Mouse (Mus musculus) limb, embryonic 12.5 days (tissue): ENCODE data around the gene Ngly1. TPM values are rescaled to one million over a fixed set of nuclear protein-coding genes. Genes with fewer than 3 reads are reported as not detected.

ENCODE experiments used
- ATAC-seq: fragments of 200-750 bp; cut with Nextera tagmentation; 2 replicates; pipeline ENCODE4 v1.8.0; 2017; ENCODE audit warnings: low read depth, moderate TSS enrichment; ENCODE audit not compliant: insufficient number of reproducible peaks, insufficient read depth, low FRiP score, low TSS enrichment
- H3K27ac ChIP-seq: fragments of 300-500 bp; sonication (generic); 2 replicates; pipeline ENCODE4 v1.5.1; 2016; ENCODE audit warnings: mild to moderate bottlenecking, moderate library complexity
- H3K27me3 ChIP-seq: fragments of 300-500 bp; sonication (generic); 2 replicates; pipeline ENCODE4 v1.6.1; 2016; ENCODE audit warnings: mild to moderate bottlenecking, moderate library complexity
- H3K36me3 ChIP-seq: fragments of 300-500 bp; sonication (generic); 2 replicates; pipeline ENCODE4 v1.6.1; 2016; ENCODE audit warnings: mild to moderate bottlenecking, moderate library complexity
- H3K4me1 ChIP-seq: fragments of 300-500 bp; sonication (generic); replicated peaks from 2 replicates; pipeline ENCODE4 v1.6.1; 2016
- H3K4me2 ChIP-seq: fragments of 300-500 bp; sonication (generic); 2 replicates; pipeline ENCODE4 v1.6.1; 2016; ENCODE audit warnings: mild to moderate bottlenecking, moderate library complexity
- H3K4me3 ChIP-seq: fragments of 300-500 bp; sonication (generic); replicated peaks from 2 replicates; pipeline ENCODE4 v1.5.1; 2016; ENCODE audit warnings: mild to moderate bottlenecking
- H3K9ac ChIP-seq: fragments of 300-500 bp; sonication (generic); replicated peaks from 2 replicates; pipeline ENCODE4 v1.6.1; 2016; ENCODE audit warnings: mild to moderate bottlenecking, moderate library complexity
- H3K9me3 ChIP-seq: fragments of 300-500 bp; sonication (generic); 2 replicates; pipeline ENCODE4 v1.6.1; 2016; ENCODE audit warnings: mild to moderate bottlenecking, moderate library complexity
- WGBS: fragments of 180-500 bp; shearing (Covaris S2); methylation state at CpG from one replicate; pipeline ENCODE4 v1.1.7; 2016; 5-methylcytosine and 5-hydroxymethylcytosine counted together
- polyA plus RNA-seq: library from polyadenylated mRNA; unstranded; fragments of >200 nt; fragmentation: Nextera tagmentation; extraction: Ambion mirVana; gene quantifications from 2 replicates; pipeline ENCODE4 v1.2.1, GENCODE M21; 2016

The Ngly1 gene
- polyA plus RNA-seq, 1 experiment from 2014 or later: 33.8 TPM

DNA sequence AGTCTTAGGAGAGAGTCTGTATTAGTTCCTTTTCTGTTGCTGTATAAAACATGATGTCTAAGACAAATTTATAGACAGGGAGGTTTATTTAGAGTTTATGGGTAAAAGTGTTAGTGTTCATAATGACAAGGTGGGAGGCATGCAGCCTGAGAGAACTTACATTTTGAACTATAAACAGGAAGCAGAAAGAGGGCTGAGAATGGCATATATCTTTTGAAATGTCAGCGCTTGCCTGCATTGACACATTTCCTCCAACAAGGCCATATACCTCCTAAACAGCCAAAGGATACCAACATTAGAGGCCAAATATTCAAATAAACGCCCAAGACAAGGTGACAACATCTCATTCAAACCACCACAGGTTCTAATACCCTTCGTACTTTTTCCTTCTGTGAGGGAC, 12.8 kb downstream of the Ngly1 start:
- no peak for ATAC-seq
- Histone ChIP-seq H3K9ac (no peak overlapping the region), H3K4me2 (no peak overlapping the region), H3K27me3 (no peaks in the 10 kb centered on the region), H3K4me3 (no peak overlapping the region), H3K9me3 (no peaks in the 10 kb centered on the region), H3K27ac (no peak overlapping the region), H3K4me1 (no peaks in the 10 kb centered on the region), H3K36me3 (peaks cover 20% of the 10 kb centered on the region)
- WGBS: 86% methylated on average over 3 of the region's 3 CpGs

DNA sequence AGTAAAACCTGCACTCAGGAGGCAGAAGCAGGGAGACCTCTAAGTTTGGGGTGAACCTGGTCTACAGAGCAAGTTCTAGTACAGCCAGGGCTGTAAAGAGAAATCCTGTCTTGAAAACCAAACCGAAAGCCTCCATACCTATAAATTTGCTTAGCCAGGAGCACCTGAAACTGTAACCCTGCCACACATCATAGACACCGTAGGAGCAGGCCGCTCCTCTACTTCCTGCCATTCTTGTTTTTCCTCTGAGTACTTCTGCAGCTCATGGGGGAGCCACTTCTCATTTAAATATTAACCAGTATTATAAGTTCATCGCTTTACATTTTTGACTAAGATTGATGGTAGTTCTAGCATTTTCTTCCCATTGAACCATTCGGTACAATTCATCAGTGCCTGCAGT, 17.9 kb downstream of the Ngly1 start:
- ATAC-seq: no peak
- Histone ChIP-seq H3K27ac (no peak overlapping the region), H3K4me3 (no peak overlapping the region), H3K27me3 (no peaks in the 10 kb centered on the region), H3K4me1 (no peaks in the 10 kb centered on the region), H3K9me3 (no peaks in the 10 kb centered on the region), H3K36me3 (peaks cover 8% of the 10 kb centered on the region; the same call in 1 of the 2 replicates), H3K9ac (no peak overlapping the region), H3K4me2 (no peak overlapping the region)
- WGBS: 79% methylated on average over 5 of the region's 5 CpGs

DNA sequence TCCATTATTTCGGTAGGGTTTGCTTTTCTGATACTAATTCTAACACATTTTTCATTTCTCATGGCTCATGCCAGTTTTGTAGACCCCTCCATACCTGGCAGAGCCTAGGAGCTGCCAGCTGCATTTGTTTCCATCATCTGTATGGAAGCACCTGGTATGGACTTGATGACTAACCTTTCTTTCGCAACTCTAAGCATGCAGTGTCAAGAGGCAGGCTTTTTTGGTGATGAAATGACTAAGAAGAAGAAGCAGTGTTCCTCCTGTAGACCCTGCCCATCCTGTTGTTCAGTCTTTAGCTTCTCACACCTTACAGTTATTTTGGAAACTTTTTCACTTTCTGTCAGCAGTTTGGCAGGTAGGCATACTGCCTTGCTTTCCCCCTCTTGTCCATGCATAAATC, 20.7 kb downstream of the Ngly1 start:
- 83% methylated on average over 2 of the region's 2 CpGs for WGBS
- no peak for ATAC-seq
- H3K27ac ChIP-seq: no peak overlapping the region

DNA sequence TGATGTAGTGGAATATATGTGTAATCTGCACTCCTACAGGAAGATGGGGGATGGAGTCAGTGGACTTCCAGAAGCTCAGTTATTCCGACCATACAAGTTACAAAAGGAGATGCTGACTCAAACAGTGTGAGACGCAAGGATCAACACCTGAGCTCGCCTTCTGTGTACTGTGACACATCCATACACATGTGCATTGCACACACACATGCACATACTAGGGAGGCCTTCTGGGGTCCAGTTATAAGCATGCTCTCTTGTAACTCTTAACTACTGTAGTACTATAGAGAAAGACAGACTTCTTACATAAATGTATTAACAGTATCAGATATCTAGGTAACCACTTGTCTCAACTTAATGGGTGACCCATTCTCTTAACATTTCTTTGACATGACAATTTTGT, 24.6 kb downstream of the Ngly1 start:
- ATAC-seq: no peak
- no peak overlapping the region for H3K27ac ChIP-seq
- no peak overlapping the region for H3K9ac ChIP-seq
- no peaks in the 10 kb centered on the region for H3K4me1 ChIP-seq
- no peak overlapping the region for H3K4me3 ChIP-seq
- H3K4me2 ChIP-seq: no peak overlapping the region
- H3K36me3 ChIP-seq: peaks cover 15% of the 10 kb centered on the region
- H3K27me3 ChIP-seq: no peaks in the 10 kb centered on the region
- no peaks in the 10 kb centered on the region for H3K9me3 ChIP-seq
- 81% methylated on average over 3 of the region's 3 CpGs for WGBS

More for the DNA sequence above, 20.7 kb downstream of the Ngly1 start:
- Histone ChIP-seq H3K36me3 (peaks cover 15% of the 10 kb centered on the region), H3K9ac (no peak overlapping the region), H3K4me2 (no peak overlapping the region), H3K4me3 (no peak overlapping the region), H3K4me1 (no peaks in the 10 kb centered on the region), H3K9me3 (no peaks in the 10 kb centered on the region), H3K27me3 (no peaks in the 10 kb centered on the region)

DNA sequence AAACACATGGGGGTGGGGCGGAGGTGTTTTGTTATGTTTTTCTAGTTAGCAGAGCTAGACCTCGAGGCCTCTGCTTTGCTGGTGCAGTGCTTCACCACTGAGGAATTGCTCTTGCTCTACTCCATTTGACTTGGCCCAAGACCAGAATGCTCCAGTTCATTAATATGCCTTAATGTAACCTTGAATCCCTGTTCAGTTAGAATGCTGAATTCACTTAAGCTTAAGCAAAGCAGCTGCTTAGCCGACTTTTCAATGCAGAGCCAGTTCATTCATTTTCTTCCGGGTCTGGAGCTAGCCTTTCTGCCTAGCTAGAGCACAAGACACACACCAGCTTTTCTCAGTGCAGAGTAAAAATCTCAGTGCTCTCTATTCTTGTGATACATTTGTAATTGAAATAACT, 30.1 kb downstream of the Ngly1 start:
- WGBS: 78% methylated on average over 4 of the region's 4 CpGs
- H3K9ac ChIP-seq: no peak overlapping the region
- no peak overlapping the region for H3K27ac ChIP-seq
- ATAC-seq: no peak
- peaks cover 13% of the 10 kb centered on the region; the same call in 1 of the 2 replicates for H3K36me3 ChIP-seq
- no peaks in the 10 kb centered on the region for H3K4me1 ChIP-seq
- no peak overlapping the region for H3K4me2 ChIP-seq
- no peak overlapping the region for H3K4me3 ChIP-seq
- H3K9me3 ChIP-seq: no peaks in the 10 kb centered on the region
- no peaks in the 10 kb centered on the region for H3K27me3 ChIP-seq

DNA sequence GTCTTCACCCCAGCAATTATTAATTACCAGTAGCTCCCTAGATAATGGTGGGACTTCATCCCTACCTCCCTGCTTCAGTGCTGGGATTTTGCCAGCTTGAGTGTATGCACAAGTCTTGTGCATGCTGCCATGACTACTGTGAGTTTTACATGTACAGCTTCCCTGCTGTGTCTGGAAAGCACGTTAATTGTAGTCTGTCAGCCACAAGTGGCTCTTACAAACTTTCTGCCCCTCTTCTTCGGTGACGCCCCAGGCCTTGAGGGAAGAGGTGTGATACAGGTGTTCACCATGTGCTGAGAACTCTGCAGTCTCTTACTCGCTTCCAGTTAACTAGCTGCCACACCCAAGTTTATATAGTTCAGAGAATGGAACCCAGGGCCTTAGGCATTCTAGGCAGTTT, 34.9 kb downstream of the Ngly1 start:
- Histone ChIP-seq H3K9me3 (no peaks in the 10 kb centered on the region), H3K4me3 (no peak overlapping the region), H3K4me2 (no peak overlapping the region), H3K27ac (no peak overlapping the region), H3K9ac (no peak overlapping the region), H3K27me3 (no peaks in the 10 kb centered on the region), H3K4me1 (no peaks in the 10 kb centered on the region), H3K36me3 (peaks cover 12% of the 10 kb centered on the region; the same call in 1 of the 2 replicates)
- ATAC-seq: no peak
- WGBS: 44% methylated on average over 4 of the region's 4 CpGs

DNA sequence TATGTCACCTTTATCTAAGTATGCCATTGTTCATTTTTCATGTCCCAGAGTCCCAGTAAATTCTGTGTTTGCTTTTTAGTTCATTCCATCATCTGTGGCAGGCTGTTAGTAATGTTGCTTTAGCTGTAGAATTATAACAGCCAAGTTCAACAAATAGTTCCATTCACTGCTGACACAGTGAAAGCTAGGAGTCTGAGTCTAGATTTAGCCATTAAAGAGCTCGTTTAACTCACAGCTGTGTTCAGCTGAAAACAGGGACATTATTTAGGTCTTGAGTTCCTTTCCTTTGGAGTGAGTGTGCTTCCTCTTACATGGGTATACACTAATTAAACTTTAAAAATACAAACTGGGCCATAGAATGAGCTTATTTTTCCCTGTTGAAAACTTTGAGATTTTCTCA, 43.3 kb downstream of the Ngly1 start:
- Histone ChIP-seq H3K9me3 (no peaks in the 10 kb centered on the region), H3K4me3 (no peak overlapping the region), H3K36me3 (peaks cover 13% of the 10 kb centered on the region; the same call in 1 of the 2 replicates), H3K4me1 (peaks cover 10% of the 10 kb centered on the region; the same call in 1 of the 2 replicates), H3K9ac (no peak overlapping the region), H3K4me2 (no peak overlapping the region), H3K27me3 (no peaks in the 10 kb centered on the region), H3K27ac (peak overlapping the region; percentile 85)
- WGBS: 19% methylated on average over 1 of the region's 1 CpGs
- peak; percentile 73 for ATAC-seq

DNA sequence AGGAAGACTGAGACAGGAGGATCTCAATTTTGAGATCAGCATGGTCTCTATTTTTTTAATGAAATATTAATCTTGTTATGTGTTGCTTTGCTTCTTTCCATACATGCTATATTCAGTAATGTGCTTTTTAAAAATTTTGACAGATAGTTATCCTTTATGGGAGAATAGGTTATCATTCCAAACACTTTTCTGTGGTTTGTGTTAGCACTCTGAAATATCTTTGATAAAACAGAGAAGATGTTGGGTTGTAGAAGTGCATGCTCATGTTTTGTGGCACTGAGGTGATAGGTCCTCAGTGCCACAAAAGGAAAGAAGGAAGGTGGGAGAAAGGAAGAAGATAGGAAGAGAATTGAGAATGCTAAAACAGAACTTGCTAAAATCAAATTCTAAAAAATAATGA, 43.9 kb downstream of the Ngly1 start:
- H3K36me3 ChIP-seq: peaks cover 13% of the 10 kb centered on the region; the same call in 1 of the 2 replicates

DNA sequence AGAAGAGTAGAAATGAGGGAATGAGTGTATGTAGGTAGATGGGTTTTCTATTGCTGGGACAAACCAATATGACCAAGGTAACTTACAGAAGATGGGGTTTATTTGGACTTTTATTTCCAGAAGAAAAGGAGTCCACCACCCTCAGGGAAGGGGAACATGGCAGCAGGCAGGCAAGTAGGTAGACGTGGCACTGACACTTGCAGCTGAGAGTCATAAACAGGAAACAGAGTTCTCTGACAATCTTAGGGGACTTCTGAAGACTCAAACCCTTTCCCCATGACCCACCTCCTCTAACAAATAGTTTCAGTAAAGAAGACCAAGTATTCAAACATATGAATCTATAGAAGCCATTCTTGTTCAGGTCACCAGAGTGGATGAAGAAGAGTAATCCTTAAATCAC, 44.8 kb downstream of the Ngly1 start:
- Histone ChIP-seq H3K36me3 (peaks cover 13% of the 10 kb centered on the region; the same call in 1 of the 2 replicates), H3K9ac (no peak overlapping the region), H3K27ac (no peak overlapping the region), H3K9me3 (no peaks in the 10 kb centered on the region), H3K4me3 (no peak overlapping the region), H3K4me1 (peaks cover 12% of the 10 kb centered on the region; the same call in 1 of the 2 replicates), H3K27me3 (no peaks in the 10 kb centered on the region), H3K4me2 (no peak overlapping the region)
- ATAC-seq: no peak
- 74% methylated on average over 1 of the region's 1 CpGs for WGBS

More for the DNA sequence above, 43.9 kb downstream of the Ngly1 start:
- ATAC-seq: no peak
- Histone ChIP-seq H3K9me3 (no peaks in the 10 kb centered on the region), H3K4me3 (no peak overlapping the region), H3K9ac (no peak overlapping the region), H3K4me1 (peaks cover 12% of the 10 kb centered on the region; the same call in 1 of the 2 replicates), H3K27me3 (no peaks in the 10 kb centered on the region), H3K27ac (no peak overlapping the region), H3K4me2 (no peak overlapping the region)

DNA sequence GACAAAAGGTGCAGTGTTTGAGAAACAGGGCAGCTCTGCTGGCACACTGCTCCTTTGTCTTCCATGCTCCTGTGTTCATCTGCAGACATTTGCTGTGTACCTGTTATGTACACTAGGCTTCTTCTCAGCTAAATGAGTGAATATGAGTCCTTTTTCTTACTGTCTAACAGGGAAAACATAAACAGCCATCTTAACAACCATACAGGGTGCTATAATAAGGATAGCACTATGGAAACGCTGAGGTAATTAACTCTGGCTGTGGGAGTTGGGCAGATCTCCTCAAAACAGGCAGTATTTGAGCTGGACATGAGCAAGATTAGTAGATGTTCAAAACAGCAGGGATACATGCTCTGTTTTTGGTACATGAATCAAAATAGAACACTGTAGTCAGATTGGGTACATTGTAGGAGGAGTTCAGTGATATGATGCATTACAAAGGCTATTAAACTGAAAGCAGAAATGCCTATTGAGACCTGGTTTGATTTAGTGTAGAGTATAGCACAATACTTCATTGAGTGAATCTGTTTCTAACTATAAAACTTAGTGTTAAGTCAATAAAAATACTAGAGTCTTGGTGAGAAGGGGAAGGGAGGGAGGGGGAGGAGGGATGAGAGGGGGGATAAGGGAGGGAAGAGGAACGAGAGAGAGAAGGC, 47.9 kb downstream of the Ngly1 start:
- ATAC-seq: no peak; the same call in 1 of the 2 replicates
- no peaks in the 10 kb centered on the region for H3K9me3 ChIP-seq

DNA sequence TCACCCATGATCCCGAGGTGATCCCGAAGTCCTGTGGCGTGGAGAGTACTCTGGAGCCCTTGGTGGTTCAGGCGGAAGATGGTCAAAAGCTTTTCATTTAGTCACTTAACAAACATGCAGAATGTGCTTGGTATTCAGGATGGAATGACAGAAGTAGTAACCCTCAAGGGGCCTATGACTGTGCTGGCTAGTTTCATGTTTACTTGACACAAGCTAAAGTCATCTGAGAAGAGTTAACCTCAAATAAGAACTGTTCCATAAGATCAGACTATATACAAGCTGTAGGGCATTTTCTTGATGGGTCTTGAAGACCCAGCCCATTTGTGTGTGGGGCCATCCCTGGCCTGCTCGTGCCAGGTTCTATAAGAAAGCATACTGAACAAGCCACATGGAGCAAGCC, 52.7 kb downstream of the Ngly1 start:
- H3K9ac ChIP-seq: no peak overlapping the region
- no peak overlapping the region for H3K27ac ChIP-seq
- peaks cover 11% of the 10 kb centered on the region; the same call in 1 of the 2 replicates for H3K36me3 ChIP-seq
- ATAC-seq: no peak
- no peak overlapping the region for H3K4me2 ChIP-seq
- peaks cover 16% of the 10 kb centered on the region; the same call in 1 of the 2 replicates for H3K4me1 ChIP-seq
- H3K9me3 ChIP-seq: no peaks in the 10 kb centered on the region
- 94% methylated on average over 5 of the region's 5 CpGs for WGBS
- no peaks in the 10 kb centered on the region for H3K27me3 ChIP-seq
- no peak overlapping the region for H3K4me3 ChIP-seq

More for the DNA sequence above, 47.9 kb downstream of the Ngly1 start:
- peaks cover 12% of the 10 kb centered on the region; the same call in 1 of the 2 replicates for H3K4me1 ChIP-seq
- H3K4me2 ChIP-seq: no peak overlapping the region
- H3K4me3 ChIP-seq: no peak overlapping the region
- peak overlapping the region; percentile 82 for H3K27ac ChIP-seq
- no peaks in the 10 kb centered on the region for H3K27me3 ChIP-seq
- no peak overlapping the region for H3K9ac ChIP-seq
- WGBS: 50% methylated on average over 2 of the region's 2 CpGs
- peaks cover 18% of the 10 kb centered on the region; the same call in 1 of the 2 replicates for H3K36me3 ChIP-seq

DNA sequence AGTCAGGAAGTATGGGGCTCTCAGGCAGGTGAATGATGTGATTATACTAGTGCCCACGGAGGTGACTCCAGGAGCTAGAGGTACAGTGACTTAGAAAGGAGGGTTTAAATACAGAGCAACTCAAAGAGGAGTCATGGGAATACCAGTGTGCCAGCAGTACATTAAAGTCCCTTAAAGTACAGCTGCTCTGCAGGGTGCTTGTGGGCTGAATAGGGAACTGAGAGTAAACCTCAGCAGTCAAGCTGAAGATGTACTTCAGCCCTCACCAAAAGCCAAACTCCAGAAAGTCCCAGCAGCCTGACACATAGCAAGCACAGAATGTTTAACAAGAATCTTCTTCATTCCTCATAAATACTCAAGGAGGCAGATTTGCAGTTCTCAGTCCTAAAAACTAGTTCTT, 53.6 kb downstream of the Ngly1 start:
- Histone ChIP-seq H3K9ac (no peak overlapping the region), H3K4me3 (no peak overlapping the region), H3K4me1 (0 out of 2 replicates have a peak, but pooled peaks cover 9% of the 10 kb centered on the region), H3K27ac (peak overlapping the region; percentile 35), H3K27me3 (no peaks in the 10 kb centered on the region), H3K4me2 (no peak overlapping the region), H3K36me3 (peaks cover 11% of the 10 kb centered on the region; the same call in 1 of the 2 replicates), H3K9me3 (no peaks in the 10 kb centered on the region)
- no peak for ATAC-seq
- 47% methylated on average over 1 of the region's 1 CpGs for WGBS
